Mouse (Mus musculus): Measurements from ENCODE around the gene Cdh6.

- TF ChIP-seq POLR2A (IDR thresholded peaks at IDR 0.05; ENCODE audit: extremely low read depth, insufficient read depth, low read length), result no peak
- TF ChIP-seq CTCF (IDR thresholded peaks at IDR 0.05; ENCODE audit: extremely low read depth, insufficient read depth, low read length), result no peak
Measured at GRCm38 (mm10) chr15:13181430-13181829, 8.0 kb upstream of the Cdh6 start.
